Mouse (Mus musculus): ENCODE measurements around the gene Pcnx3.
A peak's percentile ranks its signal among the peaks of the same experiment; 100 is the strongest.

Gene Pcnx3

GRCm38 (mm10) chr19:5688200-5689087 lies at the start of gene Pcnx3, which contains the start of gene Map3k11:
Pcnx3 (minus strand) TSS chr19:5688908.
Map3k11 (plus strand) TSS chr19:5688742.
- DNase-seq, result peak; percentile 94 to 98

GRCm38 (mm10) chr19:5734325-5734724 lies 45.6 kb upstream of the Pcnx3 start:
- DNase-seq, result no peak

DNA sequence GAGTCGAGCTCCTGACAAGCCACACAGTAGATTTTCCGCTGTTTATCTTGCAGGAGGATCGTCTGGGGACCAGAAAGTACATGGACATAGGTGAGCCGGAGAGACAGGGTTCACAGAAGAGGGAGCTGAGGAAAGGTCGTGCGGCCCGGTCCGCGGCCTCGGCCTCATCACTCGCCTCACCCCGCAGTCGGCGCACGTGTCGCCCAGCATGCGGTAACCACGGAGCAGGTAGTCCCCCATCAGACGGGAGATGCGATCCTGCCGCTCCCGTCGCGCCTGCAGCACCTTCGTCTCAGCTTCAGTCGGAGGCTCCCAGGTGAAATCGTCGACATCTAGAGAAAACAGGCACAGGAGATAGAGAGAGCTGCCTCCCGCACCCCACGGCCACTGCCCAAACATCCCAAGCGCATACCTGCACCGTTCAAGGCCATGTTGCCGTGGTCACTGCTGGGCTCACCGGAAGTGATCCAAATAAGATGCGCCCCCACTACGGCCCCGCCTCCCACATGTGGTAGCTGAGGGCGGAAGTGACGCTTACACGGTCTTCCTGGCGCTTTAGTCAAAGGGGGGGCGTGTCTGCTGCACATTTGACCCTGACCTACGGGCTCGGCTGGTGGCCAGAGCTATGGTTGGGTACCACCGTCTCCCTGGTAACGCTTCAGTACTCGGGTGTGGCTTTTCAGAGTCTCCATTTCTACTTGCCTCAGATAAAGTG lies 42.7 kb upstream of the Pcnx3 start:
- DNase-seq, result peak; percentile 82 to 87

- DNase-seq, result peak; percentile 48 to 52
Observed at GRCm38 (mm10) chr19:5730314-5731186, 41.8 kb upstream of the Pcnx3 start.

DNA sequence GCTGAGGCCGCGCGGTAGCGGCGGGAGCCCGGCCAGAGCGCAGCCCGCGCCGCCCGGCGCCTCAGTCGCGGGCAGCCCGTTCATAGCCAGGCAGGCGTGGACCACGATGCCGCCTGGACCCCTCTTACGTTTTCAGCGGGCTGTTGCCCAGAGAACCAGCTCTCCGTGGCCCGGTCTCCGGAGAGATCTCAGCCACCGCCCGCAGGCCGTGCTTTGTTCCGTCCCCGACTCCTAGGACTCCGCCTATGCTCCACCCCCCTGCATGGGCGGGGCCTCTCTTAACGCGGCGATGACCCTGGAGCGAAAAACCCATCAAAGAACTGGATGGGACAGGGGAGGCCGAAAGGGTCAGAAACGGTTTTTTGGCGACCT lies 40.7 kb upstream of the Pcnx3 start, which contains the start of gene Fam89b:
TSS of gene Fam89b (minus strand) at position 210 of the 372 bp plus-strand sequence.
- DNase-seq, result peak; percentile 86 to 87

DNA sequence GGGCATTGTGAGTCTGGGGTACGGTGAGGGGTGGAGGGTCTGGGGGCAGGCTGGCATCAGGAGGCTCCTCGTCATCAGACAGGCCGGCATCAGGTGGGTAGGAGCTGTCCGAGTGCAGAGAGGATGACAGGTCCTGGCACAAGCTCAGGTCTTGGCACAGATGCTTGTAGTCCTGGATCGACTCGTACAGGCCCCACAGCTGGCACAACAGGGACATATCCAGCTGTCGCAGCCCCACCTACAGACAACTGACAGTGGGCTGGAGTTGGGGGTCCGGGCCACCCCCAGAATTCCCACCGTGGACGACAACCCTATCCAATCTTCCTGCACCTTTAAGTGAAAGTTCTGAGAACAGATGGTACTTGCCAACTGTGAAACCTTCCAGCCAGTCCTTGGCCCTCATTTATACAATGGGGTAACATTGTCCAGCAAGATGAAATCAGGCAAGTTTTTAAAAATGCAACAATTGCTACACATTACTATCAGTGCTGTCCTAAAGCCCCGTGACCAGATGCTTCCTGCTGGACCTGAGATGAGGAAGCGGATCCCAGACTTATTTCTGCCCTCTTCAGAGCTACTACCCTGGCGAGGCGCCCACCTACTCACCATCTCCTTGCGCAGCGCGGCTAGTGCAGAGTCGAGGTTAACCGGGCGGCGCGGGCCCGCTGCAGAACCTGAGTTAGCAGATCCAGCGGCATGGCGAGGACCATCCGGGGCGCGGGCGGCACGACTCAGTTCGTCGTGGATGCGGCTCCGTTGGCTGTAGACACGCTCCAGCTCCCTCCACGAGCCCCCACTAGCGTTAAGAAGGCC lies 40.1 kb upstream of the Pcnx3 start:
- peak in 1 of 2 experiments; percentile 57 for DNase-seq

DNA sequence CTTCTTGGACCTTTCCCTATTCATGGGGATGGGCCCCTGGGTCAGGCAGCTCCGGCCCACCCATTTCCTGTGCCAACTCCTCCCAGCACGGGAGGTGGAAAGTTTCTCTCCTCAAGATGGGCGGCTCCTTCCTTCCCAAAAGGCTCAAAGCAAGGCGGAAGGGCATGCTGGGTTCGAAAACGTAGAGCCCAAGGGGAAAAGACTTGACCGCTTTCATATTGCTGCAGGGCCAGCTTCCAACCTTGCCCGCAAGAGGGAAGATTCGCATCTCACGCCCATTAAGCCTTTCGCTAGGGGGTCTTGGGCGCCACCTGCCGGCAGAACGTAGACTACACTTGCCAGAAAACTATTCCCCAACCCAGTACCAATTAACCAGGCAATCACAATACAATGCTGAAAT lies 39.0 kb upstream of the Pcnx3 start:
- DNase-seq, result peak; percentile 82 to 89

- DNase-seq, result no peak
Observed at GRCm38 (mm10) chr19:5726961-5727578, 38.4 kb upstream of the Pcnx3 start.

DNA sequence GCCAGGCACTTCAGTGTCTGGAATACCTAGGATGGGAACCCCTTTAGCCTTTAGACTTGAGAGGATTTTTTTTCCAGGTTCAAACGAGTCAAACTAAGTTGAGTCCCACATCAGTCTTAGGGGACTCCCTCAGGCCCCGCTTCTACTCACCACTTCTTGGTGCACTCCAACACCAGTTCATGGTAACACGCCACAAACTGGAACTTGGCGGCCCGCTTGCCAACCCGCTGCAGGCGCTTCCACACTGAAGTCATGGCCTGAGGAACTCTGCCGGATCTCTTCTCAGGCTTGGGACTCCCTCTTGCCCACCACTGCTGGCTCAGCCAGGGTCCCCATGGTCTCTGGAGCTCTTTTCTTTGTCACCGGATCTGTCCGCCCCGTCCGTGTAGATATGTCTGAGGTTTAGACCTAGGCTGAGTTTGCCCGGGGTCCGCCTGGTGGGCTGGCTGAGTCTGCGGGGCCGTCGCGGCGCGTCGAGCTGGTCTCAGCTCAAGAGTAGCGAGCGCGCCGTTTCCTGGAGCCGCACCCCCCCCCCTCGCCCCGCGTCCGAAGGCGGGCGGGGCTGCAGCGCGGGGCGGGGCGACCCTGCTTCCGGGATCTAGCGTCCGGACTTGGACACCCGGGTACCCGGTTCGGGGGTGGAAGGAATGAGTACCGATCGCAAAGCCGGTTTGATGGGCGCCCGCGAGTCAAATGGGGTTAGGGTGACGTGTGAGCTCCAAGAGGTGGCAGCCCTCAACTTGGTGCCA lies 37.2 kb upstream of the Pcnx3 start, which contains the start of gene Ehbp1l1:
TSS of gene Ehbp1l1 (minus strand) at position 551 of the 749 bp plus-strand sequence.
- DNase-seq, result peak; percentile 75 to 77

GRCm38 (mm10) chr19:5725029-5725707 lies 36.5 kb upstream of the Pcnx3 start:
- DNase-seq, result no peak

GRCm38 (mm10) chr19:5724549-5724941 lies 35.8 kb upstream of the Pcnx3 start:
- DNase-seq, result no peak

GRCm38 (mm10) chr19:5723934-5724548 lies 35.3 kb upstream of the Pcnx3 start:
- no peak for DNase-seq

DNA sequence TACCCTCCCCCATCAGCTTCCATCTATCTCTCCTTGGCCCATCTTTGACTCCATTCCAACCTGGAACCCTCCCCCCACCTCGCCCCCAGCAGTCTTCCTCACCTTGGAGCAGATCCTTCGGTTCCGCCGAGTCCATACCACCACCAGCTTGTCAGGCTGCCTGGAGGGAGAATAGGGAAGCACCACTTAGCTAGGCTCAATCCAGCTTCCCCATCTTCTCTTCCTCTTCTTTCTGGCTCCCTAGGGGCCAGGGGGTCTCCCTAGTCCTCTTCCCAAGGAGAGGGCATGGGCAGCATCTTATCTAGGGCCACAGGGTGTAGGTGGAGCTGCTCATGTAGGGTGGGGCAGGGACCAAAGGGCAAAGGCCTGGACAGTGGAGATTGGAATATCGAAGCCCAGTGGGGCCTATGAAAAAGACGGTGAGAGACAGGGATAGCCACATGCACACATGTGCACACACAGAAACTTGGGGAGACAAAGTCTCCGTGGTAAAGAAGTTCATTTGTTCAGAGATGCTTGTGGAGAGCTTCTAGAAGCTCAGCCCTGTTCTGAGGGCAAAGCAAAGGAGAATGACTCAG lies 34.2 kb upstream of the Pcnx3 start:
- DNase-seq, result no peak

GRCm38 (mm10) chr19:5721233-5721632 lies 32.5 kb upstream of the Pcnx3 start:
- no peak for DNase-seq

- no peak for DNase-seq
Observed at GRCm38 (mm10) chr19:5716955-5717354, 28.2 kb upstream of the Pcnx3 start.

GRCm38 (mm10) chr19:5715793-5716688 lies 27.3 kb upstream of the Pcnx3 start:
- no peak for DNase-seq

- no peak for DNase-seq
Observed at GRCm38 (mm10) chr19:5713730-5714129, 25.0 kb upstream of the Pcnx3 start.

GRCm38 (mm10) chr19:5713255-5713654 lies 24.5 kb upstream of the Pcnx3 start:
- DNase-seq, result no peak

Measured in thymus, postnatal 36 days (tissue).